Mouse (Mus musculus) ES-E14 (cell line): ENCODE results near the gene Tes3-ps.

Source experiments
- MAFK ChIP-seq: IDR thresholded peaks from 2 replicates; pipeline ENCODE4 v1.6.1; 2014; ENCODE audit warnings: mild to moderate bottlenecking, low read depth, low read length, inconsistent platforms; ENCODE audit not compliant: insufficient read depth
- ZC3H11A ChIP-seq: IDR thresholded peaks from 2 replicates; pipeline ENCODE4 v1.6.1; 2012; ENCODE audit warnings: low read depth, mild to moderate bottlenecking, inconsistent platforms, low read length, borderline replicate concordance
- ZNF384 ChIP-seq: IDR thresholded peaks from 2 replicates; pipeline ENCODE4 v1.6.1; 2012; ENCODE audit warnings: low read depth, low read length, inconsistent platforms

DNA sequence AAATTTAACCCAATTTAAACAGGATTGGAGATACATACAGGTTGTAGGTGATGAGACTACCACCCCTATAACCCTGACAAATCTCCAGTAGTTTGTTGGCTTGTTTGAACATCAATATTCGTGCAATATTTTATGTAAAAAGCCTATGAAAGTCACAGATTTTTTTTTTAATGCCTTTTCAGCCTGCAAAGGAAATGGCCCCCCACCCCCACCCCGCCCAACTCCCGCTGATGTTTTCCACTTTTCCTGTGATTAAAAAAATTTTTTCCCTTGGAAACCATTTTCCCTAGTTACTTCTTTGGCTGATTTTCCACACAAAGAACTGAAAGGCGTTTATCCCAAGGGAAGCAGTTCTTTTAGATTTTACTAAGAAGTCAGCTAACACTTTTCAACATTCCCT is 11.4 kb downstream of the Tes3-ps start, which contains the start of gene Ecm2:
- TF ChIP-seq ZNF384 (no peak), MAFK (no peak), ZC3H11A (no peak)
